Mouse (Mus musculus): ENCODE data around the gene Sema3b. TPM values are rescaled to one million over a fixed set of nuclear protein-coding genes. Genes with fewer than 3 reads are reported as not detected.
A peak's percentile ranks its signal among the peaks of the same experiment; 100 is the strongest.

Sema3b gene
- polyA plus RNA-seq, 1 experiment, result not detected

- TF ChIP-seq GATA1 (IDR thresholded peaks at IDR 0.05; ENCODE audit: borderline replicate concordance, low read length) (no peak), FLI1 (IDR thresholded peaks at IDR 0.05; ENCODE audit: low read length) (no peak)
Observed at GRCm38 (mm10) chr9:107586504-107586903, 22.5 kb downstream of the Sema3b start.

DNA sequence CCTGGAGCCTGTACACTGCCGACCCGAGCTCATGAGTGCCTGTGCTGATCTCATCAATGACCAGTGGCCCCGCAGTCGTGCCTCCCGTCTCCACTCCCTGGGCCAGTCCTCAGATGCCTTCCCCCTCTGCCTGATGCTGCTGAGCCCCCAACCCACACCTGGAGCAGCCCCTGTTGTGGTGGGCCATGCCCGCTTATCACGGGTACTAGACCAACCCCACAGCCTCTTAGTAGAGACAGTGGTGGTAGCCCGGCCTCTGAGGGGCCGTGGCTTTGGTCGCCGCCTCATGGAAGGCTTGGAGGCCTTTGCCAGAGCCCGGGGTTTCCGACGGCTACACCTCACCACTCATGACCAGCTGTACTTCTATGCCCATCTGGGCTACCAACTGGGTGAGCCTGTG lies 25.9 kb downstream of the Sema3b start:
- Histone ChIP-seq H3K4me1 (peaks cover 71% of the 10 kb centered on the region), H3K27me3 (replicated peaks) (no peaks in the 10 kb centered on the region), H3K4me3 (replicated peaks) (no peak overlapping the region), H3K36me3 (replicated peaks; ENCODE audit: low read length) (peaks cover 35% of the 10 kb centered on the region), H3K9me3 (no peaks in the 10 kb centered on the region)
- TF ChIP-seq FLI1 (IDR thresholded peaks at IDR 0.05; ENCODE audit: low read length) (no peak), GATA1 (IDR thresholded peaks at IDR 0.05; ENCODE audit: borderline replicate concordance, low read length) (no peak)

More at GRCm38 (mm10) chr9:107586504-107586903, 22.5 kb downstream of the Sema3b start:
- Histone ChIP-seq H3K4me3 (replicated peaks) (peak overlapping the region; percentile 7), H3K36me3 (replicated peaks; ENCODE audit: low read length) (peaks cover 56% of the 10 kb centered on the region), H3K4me1 (peaks cover 72% of the 10 kb centered on the region), H3K9me3 (no peaks in the 10 kb centered on the region), H3K27me3 (replicated peaks) (no peaks in the 10 kb centered on the region)

DNA sequence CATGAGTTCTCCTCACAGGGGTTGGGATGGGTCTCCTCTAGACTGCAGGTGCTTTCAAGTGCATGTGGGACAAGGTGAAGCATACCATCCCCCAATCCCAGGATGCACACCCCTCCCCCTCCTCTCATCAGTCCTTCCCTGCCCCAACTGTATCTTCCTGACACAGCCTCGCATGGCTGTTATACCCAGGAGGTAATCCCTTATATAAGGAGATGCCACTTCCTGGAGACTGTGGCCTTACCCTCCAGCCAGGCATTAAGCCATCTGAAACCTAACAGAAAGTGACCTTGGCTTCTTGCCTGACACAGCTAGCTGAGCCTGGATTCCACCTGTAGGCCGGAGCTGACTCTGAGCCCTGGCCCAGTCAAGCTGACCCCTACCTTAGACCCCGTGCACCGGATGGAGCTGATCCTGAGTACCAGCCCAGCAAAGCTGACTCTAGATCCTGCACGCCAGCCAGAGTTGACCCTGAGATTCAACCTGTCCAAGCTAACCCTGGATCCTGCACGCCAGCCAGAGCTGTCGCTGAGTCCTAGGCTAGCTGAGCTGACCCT lies 26.4 kb downstream of the Sema3b start:
- H3K27me3 ChIP-seq (replicated peaks), result no peaks in the 10 kb centered on the region
- peaks cover 72% of the 10 kb centered on the region for H3K4me1 ChIP-seq
- H3K36me3 ChIP-seq (replicated peaks; ENCODE audit: low read length), result peaks cover 39% of the 10 kb centered on the region
- H3K4me3 ChIP-seq (replicated peaks), result peak overlapping the region; percentile 56
- H3K9me3 ChIP-seq, result no peaks in the 10 kb centered on the region
- TF ChIP-seq FLI1 (IDR thresholded peaks at IDR 0.05; ENCODE audit: low read length) (no peak), GATA1 (IDR thresholded peaks at IDR 0.05; ENCODE audit: borderline replicate concordance, low read length) (no peak)

GRCm38 (mm10) chr9:107581584-107581983 lies 27.4 kb downstream of the Sema3b start:
- Histone ChIP-seq H3K4me3 (replicated peaks) (peak overlapping the region; percentile 100), H3K4me1 (peaks cover 80% of the 10 kb centered on the region), H3K9me3 (no peaks in the 10 kb centered on the region), H3K27me3 (replicated peaks) (no peaks in the 10 kb centered on the region), H3K36me3 (replicated peaks; ENCODE audit: low read length) (peaks cover 39% of the 10 kb centered on the region)
- TF ChIP-seq GATA1 (IDR thresholded peaks at IDR 0.05; ENCODE audit: borderline replicate concordance, low read length), result no peak

DNA sequence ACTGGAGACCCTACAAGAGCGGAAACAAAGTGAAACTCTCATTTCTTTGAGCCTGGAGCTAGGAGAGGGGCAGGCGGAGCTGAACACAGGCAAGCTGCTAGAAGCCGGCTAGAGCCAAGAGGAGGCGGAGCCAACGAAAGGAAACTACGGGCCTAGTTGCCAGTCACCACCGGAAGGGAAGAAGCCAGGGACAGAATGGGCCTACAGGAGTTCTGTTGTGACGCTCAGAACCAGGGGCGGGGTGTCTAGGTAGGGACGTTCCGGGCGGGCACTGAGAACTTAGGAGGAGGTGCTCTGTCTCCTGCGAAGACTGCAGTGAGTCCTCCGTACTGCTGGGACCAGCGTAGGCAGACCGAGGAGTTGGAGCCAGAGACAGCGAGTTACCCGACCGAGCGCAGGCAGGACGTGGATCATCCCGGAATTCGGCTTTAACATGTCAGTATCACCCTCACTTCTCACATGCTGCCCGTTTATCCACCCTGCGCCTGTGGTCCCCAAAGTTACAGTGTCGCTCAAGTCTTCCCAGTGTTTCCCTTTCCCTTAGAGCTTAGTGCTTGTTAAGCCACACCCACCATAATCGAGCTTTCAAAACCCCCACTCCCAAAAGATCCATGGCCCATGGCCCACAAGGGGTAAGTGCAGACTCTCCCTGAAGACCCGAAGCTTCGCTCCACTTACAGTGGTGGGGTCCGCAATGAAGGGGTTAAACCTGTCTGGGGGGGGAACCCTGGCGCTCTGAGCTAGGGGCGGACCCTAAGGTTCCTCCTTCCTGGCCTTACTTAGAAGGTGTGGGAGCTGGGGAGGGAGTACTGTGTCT lies 28.3 kb downstream of the Sema3b start, which contains the start of gene Hyal3:
Hyal3 (plus strand) TSS at position 318 of the 817 bp plus-strand sequence.
- Histone ChIP-seq H3K4me3 (replicated peaks) (peak within 1 kb of the TSS; percentile 100), H3K4me1 (peaks cover 80% of the 10 kb centered on the region), H3K9me3 (no peaks in the 10 kb centered on the region), H3K36me3 (replicated peaks; ENCODE audit: low read length) (peaks cover 39% of the 10 kb centered on the region), H3K27me3 (replicated peaks) (no peaks in the 10 kb centered on the region)
- TF ChIP-seq FLI1 (IDR thresholded peaks at IDR 0.05; ENCODE audit: low read length) (no peak), GATA1 (IDR thresholded peaks at IDR 0.05; ENCODE audit: borderline replicate concordance, low read length) (no peak)

GRCm38 (mm10) chr9:107579023-107579900 lies 29.8 kb downstream of the Sema3b start:
- peaks cover 27% of the 10 kb centered on the region for H3K36me3 ChIP-seq (replicated peaks; ENCODE audit: low read length)
- no peaks in the 10 kb centered on the region for H3K9me3 ChIP-seq
- H3K4me1 ChIP-seq, result peaks cover 79% of the 10 kb centered on the region
- TF ChIP-seq FLI1 (IDR thresholded peaks at IDR 0.05; ENCODE audit: low read length) (no peak), GATA1 (IDR thresholded peaks at IDR 0.05; ENCODE audit: borderline replicate concordance, low read length) (no peak)
- no peaks in the 10 kb centered on the region for H3K27me3 ChIP-seq (replicated peaks)
- H3K4me3 ChIP-seq (replicated peaks), result peak overlapping the region; percentile 76

DNA sequence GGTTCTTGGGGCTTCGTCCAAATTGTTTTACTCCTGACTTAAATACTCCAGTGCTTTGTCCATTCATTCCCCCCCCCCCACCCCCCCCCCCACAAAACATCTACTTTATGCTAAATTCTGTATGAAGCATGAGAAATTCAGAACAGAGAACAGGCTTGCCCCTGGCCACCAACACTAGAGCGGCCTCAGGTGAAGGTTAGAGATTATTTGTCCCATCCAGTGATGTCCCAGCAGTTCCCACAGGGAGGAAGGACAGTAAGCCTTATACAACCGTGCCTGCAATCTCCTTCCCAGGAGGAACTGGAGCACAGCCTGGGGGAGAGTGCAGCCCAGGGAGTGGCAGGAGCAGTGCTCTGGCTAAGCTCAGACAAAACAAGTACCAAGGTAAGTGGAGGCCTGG lies 30.4 kb downstream of the Sema3b start, which contains the start of gene Naa80:
Naa80 (plus strand) TSS at position 301 of the 400 bp plus-strand sequence.
- Histone ChIP-seq H3K4me1 (peaks cover 75% of the 10 kb centered on the region), H3K36me3 (replicated peaks; ENCODE audit: low read length) (peaks cover 21% of the 10 kb centered on the region), H3K4me3 (replicated peaks) (peak within 1 kb of the TSS; percentile 76), H3K9me3 (no peaks in the 10 kb centered on the region), H3K27me3 (replicated peaks) (no peaks in the 10 kb centered on the region)
- TF ChIP-seq FLI1 (IDR thresholded peaks at IDR 0.05; ENCODE audit: low read length) (no peak), GATA1 (IDR thresholded peaks at IDR 0.05; ENCODE audit: borderline replicate concordance, low read length) (no peak)

- peaks cover 70% of the 10 kb centered on the region for H3K4me1 ChIP-seq
- peak overlapping the region; percentile 66 for H3K4me3 ChIP-seq (replicated peaks)
- no peaks in the 10 kb centered on the region for H3K27me3 ChIP-seq (replicated peaks)
- no peak for TF ChIP-seq GATA1 (IDR thresholded peaks at IDR 0.05; ENCODE audit: borderline replicate concordance, low read length)
- TF ChIP-seq FLI1 (IDR thresholded peaks at IDR 0.05; ENCODE audit: low read length), result no peak
- no peaks in the 10 kb centered on the region for H3K9me3 ChIP-seq
- peaks cover 19% of the 10 kb centered on the region for H3K36me3 ChIP-seq (replicated peaks; ENCODE audit: low read length)
Observed at GRCm38 (mm10) chr9:107577871-107578270, 31.2 kb downstream of the Sema3b start.

DNA sequence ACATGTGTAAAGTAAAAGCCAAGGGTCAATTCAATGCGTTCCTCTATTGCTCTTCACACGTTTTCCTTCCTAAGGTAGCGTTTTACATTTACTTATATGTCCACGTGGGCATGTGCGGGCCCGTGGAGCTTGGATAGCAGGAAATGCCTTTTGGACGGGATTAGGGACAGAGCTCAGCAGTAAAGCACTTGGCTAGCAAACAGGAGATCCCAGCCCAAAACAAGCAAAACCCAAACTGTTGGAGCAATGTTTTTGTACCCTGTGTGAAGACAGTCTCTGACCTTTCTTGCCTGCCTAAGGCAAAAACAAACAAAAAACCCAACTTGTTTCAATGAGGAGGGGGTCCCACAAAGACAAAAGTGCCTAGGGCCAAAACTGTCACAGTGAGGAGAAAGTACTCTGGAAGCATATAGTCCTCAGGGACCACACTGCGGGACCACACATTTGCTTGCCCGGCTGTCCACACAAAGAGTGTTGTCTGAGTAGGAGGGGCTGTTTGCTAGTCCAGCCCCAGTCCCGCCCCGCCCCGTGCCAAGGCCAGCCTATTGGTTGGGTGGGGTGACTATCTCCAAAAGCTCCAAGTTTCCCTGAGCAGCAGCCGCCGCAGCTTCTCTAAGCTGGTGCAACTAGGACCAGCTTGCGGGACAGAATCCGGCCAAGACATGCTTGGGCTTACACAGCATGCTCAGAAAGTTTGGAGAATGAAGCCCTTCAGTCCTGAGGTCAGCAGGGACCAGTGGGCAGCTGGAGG lies 32.5 kb downstream of the Sema3b start, which contains the start of gene Hyal1:
Hyal1 (plus strand) TSS at position 571 of the 751 bp plus-strand sequence.
- Histone ChIP-seq H3K4me1 (peaks cover 66% of the 10 kb centered on the region), H3K9me3 (no peaks in the 10 kb centered on the region), H3K36me3 (replicated peaks; ENCODE audit: low read length) (peaks cover 24% of the 10 kb centered on the region), H3K4me3 (replicated peaks) (peak within 1 kb of the TSS; percentile 89), H3K27me3 (replicated peaks) (no peaks in the 10 kb centered on the region)
- TF ChIP-seq GATA1 (IDR thresholded peaks at IDR 0.05; ENCODE audit: borderline replicate concordance, low read length) (no peak), FLI1 (IDR thresholded peaks at IDR 0.05; ENCODE audit: low read length) (no peak)
